Mouse (Mus musculus): ENCODE data around the gene Lcn10. TPM values are rescaled to one million over a fixed set of nuclear protein-coding genes. Genes with fewer than 3 reads are reported as not detected.
"Not testable (repeated sequence)": the region's sequence is repeated elsewhere in the genome, so short reads cannot be mapped to it uniquely, and the experiment has no call there.

Lcn10 gene
- total RNA-seq, 2 experiments from 2014 or later: not detected

DNA sequence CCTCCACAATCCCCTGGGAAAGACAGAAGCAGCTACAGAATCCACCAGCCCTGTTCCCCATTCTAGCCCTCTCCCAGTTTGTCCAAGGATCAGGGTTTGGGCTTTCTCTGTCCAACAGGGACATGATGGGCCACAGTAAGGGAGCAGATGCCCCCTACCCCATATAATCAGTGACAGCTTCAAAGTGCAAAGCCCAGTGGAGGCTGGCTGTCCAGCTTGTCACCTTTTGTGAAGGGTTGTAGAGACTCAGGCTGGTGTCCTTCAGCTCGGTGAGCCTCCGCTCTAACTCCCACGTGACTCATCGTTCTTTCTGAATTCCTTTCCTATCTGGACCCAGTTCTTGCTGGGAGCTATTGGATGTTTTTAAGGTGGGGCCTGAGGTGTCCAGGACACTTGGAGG is 21.2 kb downstream of the Lcn10 start:
- no peak for DNase-seq (ENCODE audit: extremely low spot score in 1 of 2, low spot score in 1 of 2)

DNA sequence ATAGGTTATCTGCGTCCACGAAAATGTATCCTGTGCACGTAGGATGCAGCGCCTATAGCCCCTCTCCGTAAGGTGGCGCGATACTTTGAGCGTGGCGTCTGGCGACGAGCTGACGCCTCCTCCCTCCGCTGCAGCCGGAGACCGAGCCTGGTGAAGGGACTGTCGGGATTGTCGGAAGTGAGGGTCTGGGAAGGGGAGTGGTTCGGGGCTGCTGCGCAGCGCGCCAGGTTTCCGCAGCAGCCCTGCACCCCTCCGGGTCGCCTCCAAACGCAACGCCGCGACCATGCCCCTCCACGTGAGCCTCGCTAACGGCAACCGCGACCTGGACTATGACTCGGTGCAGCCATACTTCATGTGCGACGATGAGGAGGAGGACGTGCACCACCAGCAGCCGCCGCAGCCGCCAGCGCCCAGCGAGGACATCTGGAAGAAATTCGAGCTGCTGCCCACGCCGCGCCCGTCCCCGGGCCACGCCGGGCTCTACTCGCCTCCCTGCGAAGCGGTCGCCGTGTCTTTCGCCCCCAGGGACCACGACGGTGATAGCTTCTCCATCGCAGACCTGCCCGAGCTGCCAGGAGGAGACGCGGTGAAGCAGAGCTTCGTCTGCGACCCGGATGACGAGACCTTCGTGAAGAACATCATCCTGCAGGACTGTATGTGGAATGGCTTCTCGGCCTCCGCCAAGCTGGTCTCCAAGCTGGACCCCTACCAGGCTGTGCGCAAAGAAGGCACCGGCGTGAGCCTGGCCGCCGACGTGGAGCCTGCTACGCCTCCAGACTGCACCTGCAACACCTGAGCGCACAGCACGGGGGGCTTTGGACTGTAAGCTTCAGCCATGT is 24.3 kb downstream of the Lcn10 start, which contains the start of gene Bmyc:
Gene Bmyc (plus strand): TSS at position 97 of the 839 bp plus-strand sequence.
- peak; percentile 69 to 80 for DNase-seq (ENCODE audit: extremely low spot score in 1 of 2, low spot score in 1 of 2)

DNA sequence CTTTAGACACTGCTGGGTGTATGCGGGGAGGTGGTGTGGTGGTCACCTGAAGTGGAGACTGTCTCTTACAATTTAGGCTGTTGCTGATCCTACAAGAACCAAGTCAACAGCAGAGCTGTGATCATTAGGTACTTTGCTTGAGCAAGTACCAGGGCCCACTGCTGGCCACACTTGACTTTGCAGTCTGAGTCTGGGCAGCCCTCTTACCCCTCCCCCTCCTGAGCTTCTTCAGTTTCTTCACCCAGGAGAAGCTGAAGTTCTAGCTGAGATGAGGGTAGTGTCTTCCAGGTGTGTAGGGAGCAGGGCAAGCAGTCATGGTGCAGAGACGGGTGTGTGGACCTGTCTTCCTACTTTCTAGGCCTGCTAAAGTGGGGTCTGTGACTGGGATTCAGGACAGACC is 25.6 kb downstream of the Lcn10 start:
- DNase-seq (ENCODE audit: extremely low spot score in 1 of 2, low spot score in 1 of 2): no peak

DNA sequence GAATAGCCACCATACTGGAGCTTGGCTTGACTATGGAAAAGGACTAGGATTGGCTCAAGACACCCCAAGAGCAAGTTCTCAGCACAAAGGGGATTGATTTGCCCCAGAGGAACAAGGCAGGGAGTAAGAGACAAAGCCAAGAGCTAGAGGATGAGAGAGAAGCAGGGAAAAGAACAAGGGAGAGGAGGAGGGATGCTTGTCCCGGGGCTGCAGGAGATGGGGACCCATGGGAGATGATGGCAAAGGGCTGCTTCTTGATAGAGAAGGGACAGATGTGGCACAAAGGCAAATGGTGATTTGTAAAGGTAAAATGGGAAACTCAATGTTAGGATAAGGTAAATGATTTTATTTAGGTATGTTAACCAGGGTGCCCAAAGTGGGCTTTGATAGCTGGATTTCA is 26.5 kb downstream of the Lcn10 start:
- not testable (repeated sequence) for DNase-seq (ENCODE audit: extremely low spot score in 1 of 2, low spot score in 1 of 2)

DNA sequence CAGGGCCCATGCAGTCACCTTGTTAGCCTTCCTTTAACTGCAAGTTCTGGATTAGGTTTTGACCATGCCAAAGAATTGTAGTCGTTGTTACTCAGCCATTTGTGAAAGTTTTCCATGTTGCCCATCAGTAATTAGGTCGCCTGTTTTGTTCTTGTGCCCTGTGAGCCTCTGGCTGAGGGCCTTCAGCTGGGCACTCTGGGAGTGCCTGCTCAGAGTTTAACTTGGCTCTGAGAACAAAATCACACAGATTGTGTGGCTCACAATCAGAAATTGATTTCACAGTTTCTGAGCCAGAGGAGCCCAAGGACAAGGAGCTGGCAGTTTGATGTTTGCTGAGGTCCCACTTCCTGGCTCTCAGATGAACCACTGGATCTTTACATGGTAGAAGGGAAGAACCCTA is 27.3 kb downstream of the Lcn10 start:
- not testable (repeated sequence) for DNase-seq (ENCODE audit: extremely low spot score in 1 of 2, low spot score in 1 of 2)

DNA sequence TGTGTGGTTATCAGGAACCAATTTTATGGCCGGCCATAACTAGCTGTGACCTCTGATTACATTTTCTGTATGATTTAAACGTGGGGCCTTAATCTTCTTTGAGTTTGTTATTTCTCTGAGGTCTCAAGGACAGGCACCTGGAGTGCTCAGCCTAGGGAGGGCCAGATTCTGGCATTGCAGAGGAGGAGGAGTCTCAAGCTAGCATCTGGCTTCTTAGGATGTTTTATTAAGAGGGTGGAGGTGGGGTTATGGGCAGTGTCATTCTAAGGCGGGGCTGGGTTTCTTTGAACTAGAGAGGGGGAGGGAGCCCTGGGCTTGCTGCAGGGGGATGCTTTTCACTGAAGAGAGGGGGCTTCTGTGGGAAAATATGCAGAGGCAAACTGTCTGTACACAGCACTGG is 29.1 kb downstream of the Lcn10 start:
- DNase-seq (ENCODE audit: extremely low spot score in 1 of 2, low spot score in 1 of 2): not testable (repeated sequence)

DNA sequence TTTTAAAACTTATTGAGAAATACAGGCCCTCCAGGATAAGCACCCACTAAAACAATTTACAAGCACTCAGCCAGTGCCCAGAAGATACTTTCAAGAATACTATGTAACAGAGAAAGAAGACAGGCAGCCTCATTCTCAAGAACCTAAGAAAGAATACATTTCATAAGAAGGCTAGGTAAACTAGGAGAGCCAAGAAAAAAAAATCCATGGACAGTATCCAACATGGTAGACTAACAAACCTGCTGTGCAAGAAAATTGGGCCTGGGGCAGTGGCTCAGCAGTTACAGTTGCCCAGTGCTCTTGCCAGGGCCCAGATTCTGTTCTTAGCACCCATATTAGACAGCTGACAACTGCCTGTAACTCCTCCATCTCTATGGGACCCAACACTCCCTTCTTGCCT is 34.7 kb downstream of the Lcn10 start:
- DNase-seq (ENCODE audit: extremely low spot score in 1 of 2, low spot score in 1 of 2): no peak

DNA sequence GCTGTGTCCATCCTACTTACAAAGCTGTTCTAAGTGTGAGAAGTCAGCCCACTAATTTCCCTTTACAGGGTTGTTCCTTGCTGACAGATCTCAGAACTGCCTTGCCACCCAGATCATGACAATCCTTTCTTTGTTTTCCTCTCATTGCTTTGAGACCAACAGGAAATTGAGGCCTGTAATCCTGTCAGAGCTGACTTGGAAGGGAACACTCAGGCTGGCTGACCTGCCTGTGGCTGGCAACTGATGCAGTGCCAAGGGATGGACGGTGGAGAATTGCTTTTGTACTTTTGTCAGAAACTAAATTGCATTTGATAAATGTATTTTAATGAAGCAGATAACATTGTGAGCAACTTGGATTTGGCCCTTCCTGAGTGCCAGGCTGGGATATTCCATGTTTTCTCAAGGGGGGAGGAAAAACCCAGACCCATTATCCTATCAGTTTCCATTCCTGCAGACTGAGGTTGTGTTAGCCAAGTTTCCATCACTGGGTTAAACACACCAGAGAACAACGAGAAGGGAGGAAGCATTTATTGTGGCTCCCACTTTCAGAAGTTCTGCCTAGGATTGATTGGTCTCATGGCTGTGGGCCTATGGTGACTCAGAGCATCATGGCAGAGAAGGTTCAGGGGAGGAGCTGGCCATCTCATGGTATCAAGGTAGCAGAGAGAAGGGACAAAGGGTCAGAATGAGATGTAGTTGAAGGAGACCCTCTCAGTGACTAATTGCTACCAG is 50.8 kb downstream of the Lcn10 start:
- no peak for DNase-seq (ENCODE audit: extremely low spot score in 1 of 2, low spot score in 1 of 2)

Other genes starting within 250 kb of the Lcn10 start
- gene Clic3, start 225.9 kb upstream of the Lcn10 start, total RNA-seq (2021): under 1 TPM; 0.47 to 0.73 TPM
- 10 to 100 TPM; 56.6 to 58.9 TPM for gene Paxx, start 221.6 kb upstream of the Lcn10 start, total RNA-seq (2021)
- gene Ptgds, start 212.7 kb upstream of the Lcn10 start, total RNA-seq (2021): 100 to 1,000 TPM; 329 to 404 TPM
- not detected for gene Lcn12, start 188.8 kb upstream of the Lcn10 start, total RNA-seq (2021)
- gene Fbxw5, start 182.0 kb upstream of the Lcn10 start, total RNA-seq (2021): 100 to 1,000 TPM; 114 to 131 TPM
- 1 to 10 TPM in 1 of 2 experiments, under 1 TPM in 1; 0.87 to 1.1 TPM for gene C8g, start 181.0 kb upstream of the Lcn10 start, total RNA-seq (2021)
- 10 to 100 TPM in 1 of 2 experiments, 1 to 10 TPM in 1; 9.5 to 10.5 TPM for gene Traf2, start 135.8 kb upstream of the Lcn10 start, total RNA-seq (2021)
- gene Edf1, start 124.9 kb upstream of the Lcn10 start, total RNA-seq (2021): 100 to 1,000 TPM; 211 to 232 TPM
- gene Mamdc4, start 107.9 kb upstream of the Lcn10 start, total RNA-seq (2021): 1 to 10 TPM; 1.9 to 2.3 TPM
- gene Phpt1, start 107.5 kb upstream of the Lcn10 start, total RNA-seq (2021): 10 to 100 TPM; 67.9 to 75.4 TPM
- 100 to 1,000 TPM; 104 to 117 TPM for gene Ajm1, start 101.0 kb upstream of the Lcn10 start, total RNA-seq (2021)
- 100 to 1,000 TPM; 128 to 145 TPM for gene Rabl6, start 74.2 kb upstream of the Lcn10 start, total RNA-seq (2021)
- not detected for gene Ccdc183, start 65.0 kb upstream of the Lcn10 start, total RNA-seq (2021)
- 10 to 100 TPM; 21.3 to 24.7 TPM for gene Tmem141, start 60.7 kb upstream of the Lcn10 start, total RNA-seq (2021)
- gene Fcna, start 54.7 kb upstream of the Lcn10 start, total RNA-seq (2021): under 1 TPM; 0.44 to 0.80 TPM
- gene Lcn8, start 29.6 kb upstream of the Lcn10 start, total RNA-seq (2021): not detected
- not detected for gene Lcn5, start 24.8 kb upstream of the Lcn10 start, total RNA-seq (2021)
- not detected for gene Lcn6, start 5.9 kb upstream of the Lcn10 start, total RNA-seq (2021)
- not detected for gene Obp2a, start 17.3 kb downstream of the Lcn10 start, total RNA-seq (2021)
- 100 to 1,000 TPM in 1 of 2 experiments, 10 to 100 TPM in 1; 98.1 to 104 TPM for gene Bmyc, start 24.0 kb downstream of the Lcn10 start, total RNA-seq (2021)
- not detected for gene Obp2b, start 54.3 kb downstream of the Lcn10 start, total RNA-seq (2021)
- not detected for gene Lcn3, start 82.8 kb downstream of the Lcn10 start, total RNA-seq (2021)
- gene Lcn11, start 94.3 kb downstream of the Lcn10 start, total RNA-seq (2021): not detected
- not detected for gene Gm13539, start 99.5 kb downstream of the Lcn10 start, total RNA-seq (2021)
- not detected for gene Glt6d1, start 133.1 kb downstream of the Lcn10 start, total RNA-seq (2021)
- not detected for gene Lcn9, start 140.4 kb downstream of the Lcn10 start, total RNA-seq (2021)
- not detected for gene Sohlh1, start 164.5 kb downstream of the Lcn10 start, total RNA-seq (2021)
- 10 to 100 TPM; 33.6 to 37.2 TPM for gene Kcnt1, start 181.0 kb downstream of the Lcn10 start, total RNA-seq (2021)